Mouse (Mus musculus): ENCODE measurements at regions not wholly inside any gene's neighbourhood (a gene's known extent, or its start where the extent isn't known, plus 50 kb on each side); places are given as distances from the start of the nearest gene placed in this dataset.

- DNase-seq (ENCODE audit: low read depth, low spot score), result no peak
These were observed 85.3 kb upstream of the P2ry1 start for GRCm38 (mm10) chr3:60917271-60917670.

- no peak for DNase-seq (ENCODE audit: low read depth, low spot score)
These were observed 76.5 kb upstream of the P2ry1 start for GRCm38 (mm10) chr3:60926024-60926547.

GRCm38 (mm10) chr3:60928910-60929309 is 73.7 kb upstream of the P2ry1 start:
- no peak for DNase-seq (ENCODE audit: low read depth, low spot score)

- DNase-seq (ENCODE audit: low read depth, low spot score), result no peak
These were observed 68.1 kb upstream of the P2ry1 start for GRCm38 (mm10) chr3:60934492-60934891.

GRCm38 (mm10) chr3:60941451-60941850 is 61.1 kb upstream of the P2ry1 start:
- DNase-seq (ENCODE audit: low read depth, low spot score), result no peak

DNA sequence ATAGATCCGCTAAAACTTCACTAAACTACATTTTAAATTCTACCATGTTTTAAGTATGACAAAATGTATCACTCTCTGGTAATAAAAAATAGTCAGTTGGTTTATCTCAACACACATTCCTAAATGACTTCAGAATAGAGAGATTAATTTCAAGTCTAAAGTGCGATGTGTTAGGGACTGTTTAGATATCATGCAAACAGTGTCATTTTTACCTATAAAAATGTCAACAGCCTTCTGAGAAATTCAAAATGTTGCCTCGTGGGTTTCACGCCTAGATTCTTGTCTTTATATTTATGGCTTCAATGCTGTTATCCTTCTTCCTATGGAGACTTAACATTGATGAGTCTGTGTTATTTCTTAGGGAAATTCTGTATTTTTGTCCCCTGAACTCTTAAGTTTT is 53.7 kb upstream of the P2ry1 start:
- DNase-seq (ENCODE audit: low read depth, low spot score), result no peak

Data from R1 (cell line).